Mouse (Mus musculus): ENCODE data around the gene Rpgrip1l.

Gene Rpgrip1l

GRCm38 (mm10) chr8:91329461-91329850, 16.4 kb upstream of the Rpgrip1l start:
- in situ Hi-C loops (cut with MboI; ENCODE audit: low sequenced_read_pairs), result no loop called here

- in situ Hi-C loops (cut with MboI; ENCODE audit: low sequenced_read_pairs), result no loop called here
Observed at GRCm38 (mm10) chr8:91329056-91329455, 16.0 kb upstream of the Rpgrip1l start.

- in situ Hi-C loops (cut with MboI; ENCODE audit: low sequenced_read_pairs), result no loop called here
Observed at GRCm38 (mm10) chr8:91327471-91328205, 14.6 kb upstream of the Rpgrip1l start.

GRCm38 (mm10) chr8:91326946-91327345, 13.9 kb upstream of the Rpgrip1l start:
- in situ Hi-C loops (cut with MboI; ENCODE audit: low sequenced_read_pairs), result no loop called here

GRCm38 (mm10) chr8:91326018-91326417, 13.0 kb upstream of the Rpgrip1l start:
- in situ Hi-C loops (cut with MboI; ENCODE audit: low sequenced_read_pairs), result no loop called here

- in situ Hi-C loops (cut with MboI; ENCODE audit: low sequenced_read_pairs), result no loop called here
Observed at GRCm38 (mm10) chr8:91324916-91325315, 11.9 kb upstream of the Rpgrip1l start.

GRCm38 (mm10) chr8:91324271-91324670, 11.2 kb upstream of the Rpgrip1l start:
- in situ Hi-C loops (cut with MboI; ENCODE audit: low sequenced_read_pairs), result no loop called here

GRCm38 (mm10) chr8:91323511-91323910, 10.4 kb upstream of the Rpgrip1l start:
- in situ Hi-C loops (cut with MboI; ENCODE audit: low sequenced_read_pairs), result no loop called here

- in situ Hi-C loops (cut with MboI; ENCODE audit: low sequenced_read_pairs), result no loop called here
Observed at GRCm38 (mm10) chr8:91318938-91319729, 6.1 kb upstream of the Rpgrip1l start.

- in situ Hi-C loops (cut with MboI; ENCODE audit: low sequenced_read_pairs), result no loop called here
Observed at GRCm38 (mm10) chr8:91317567-91318227, 4.6 kb upstream of the Rpgrip1l start.

GRCm38 (mm10) chr8:91312342-91312741, 720 bp downstream of the Rpgrip1l start:
- in situ Hi-C loops (cut with MboI; ENCODE audit: low sequenced_read_pairs), result no loop called here

- in situ Hi-C loops (cut with MboI; ENCODE audit: low sequenced_read_pairs), result no loop called here
Observed at GRCm38 (mm10) chr8:91304481-91305386, 8.3 kb downstream of the Rpgrip1l start.

GRCm38 (mm10) chr8:91298672-91299071, 14.4 kb downstream of the Rpgrip1l start:
- in situ Hi-C loops (cut with MboI; ENCODE audit: low sequenced_read_pairs), result no loop called here

- in situ Hi-C loops (cut with MboI; ENCODE audit: low sequenced_read_pairs), result no loop called here
Observed at GRCm38 (mm10) chr8:91295786-91296185, 17.3 kb downstream of the Rpgrip1l start.

- in situ Hi-C loops (cut with MboI; ENCODE audit: low sequenced_read_pairs), result no loop called here
Observed at GRCm38 (mm10) chr8:91290576-91290975, 22.5 kb downstream of the Rpgrip1l start.

GRCm38 (mm10) chr8:91286237-91286636, 26.8 kb downstream of the Rpgrip1l start:
- in situ Hi-C loops (cut with MboI; ENCODE audit: low sequenced_read_pairs), result no loop called here

- in situ Hi-C loops (cut with MboI; ENCODE audit: low sequenced_read_pairs), result no loop called here
Observed at GRCm38 (mm10) chr8:91283815-91284214, 29.2 kb downstream of the Rpgrip1l start.

- in situ Hi-C loops (cut with MboI; ENCODE audit: low sequenced_read_pairs), result no loop called here
Observed at GRCm38 (mm10) chr8:91282655-91283054, 30.4 kb downstream of the Rpgrip1l start.

GRCm38 (mm10) chr8:91281545-91281944, 31.5 kb downstream of the Rpgrip1l start:
- in situ Hi-C loops (cut with MboI; ENCODE audit: low sequenced_read_pairs), result no loop called here

GRCm38 (mm10) chr8:91280467-91281212, 32.4 kb downstream of the Rpgrip1l start:
- in situ Hi-C loops (cut with MboI; ENCODE audit: low sequenced_read_pairs), result no loop called here

Data from CH12F3 (cell line).